Mouse (Mus musculus) spleen, postnatal 14 days (tissue): ENCODE measurements at regions not wholly inside any gene's neighbourhood (a gene's known extent, or its start where the extent isn't known, plus 50 kb on each side); places are given as distances from the start of the nearest gene placed in this dataset.
"Not testable (repeated sequence)": the region's sequence is repeated elsewhere in the genome, so short reads cannot be mapped to it uniquely, and the experiment has no call there.

ENCODE experiments used
- DNase-seq, 2 experiments: peaks; one replicate each; pipeline ENCODE4 v3.0.0; 2021 to 2022; ENCODE audit warnings: low spot score in 2 of 2

DNA sequence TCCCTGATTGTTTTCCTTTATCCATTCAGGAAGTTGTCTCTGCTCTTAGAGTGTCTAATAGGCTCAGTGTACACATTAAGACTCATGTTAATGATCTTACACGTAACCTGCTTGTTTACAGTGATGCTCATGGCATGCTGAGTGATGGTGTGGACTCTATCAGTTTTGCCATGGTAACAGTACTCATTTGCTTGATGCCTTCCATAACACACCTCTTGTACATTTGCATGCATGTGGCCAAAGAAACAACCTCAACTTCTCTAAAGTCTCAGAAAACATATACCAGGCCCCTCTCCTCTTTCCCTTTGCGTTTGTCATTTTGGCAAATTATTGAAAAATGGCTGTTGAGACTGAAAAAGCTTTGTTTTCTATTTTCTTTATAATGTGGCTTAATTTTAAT is 155.0 kb downstream of the Ube2e3 start:
- DNase-seq, result no peak

DNA sequence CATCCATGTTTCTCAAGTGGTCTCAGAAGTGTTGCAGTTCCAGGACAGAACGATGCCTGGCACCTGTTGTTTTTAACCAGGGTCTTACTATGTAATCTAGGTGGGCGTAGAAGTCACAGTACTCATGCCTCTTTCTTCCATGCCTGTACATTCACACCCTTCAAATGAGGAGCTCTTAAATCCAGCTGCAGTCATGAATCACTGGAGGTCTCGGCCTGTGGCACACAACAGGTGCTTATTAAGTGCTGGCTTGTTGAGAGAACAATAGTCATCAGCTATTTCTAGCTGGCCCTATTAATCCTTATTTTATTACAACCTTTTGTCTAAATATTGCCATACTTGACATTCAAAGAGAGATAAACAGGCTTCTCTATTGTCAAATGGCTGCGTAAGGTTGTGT is 157.8 kb downstream of the Ube2e3 start:
- DNase-seq, result no peak

DNA sequence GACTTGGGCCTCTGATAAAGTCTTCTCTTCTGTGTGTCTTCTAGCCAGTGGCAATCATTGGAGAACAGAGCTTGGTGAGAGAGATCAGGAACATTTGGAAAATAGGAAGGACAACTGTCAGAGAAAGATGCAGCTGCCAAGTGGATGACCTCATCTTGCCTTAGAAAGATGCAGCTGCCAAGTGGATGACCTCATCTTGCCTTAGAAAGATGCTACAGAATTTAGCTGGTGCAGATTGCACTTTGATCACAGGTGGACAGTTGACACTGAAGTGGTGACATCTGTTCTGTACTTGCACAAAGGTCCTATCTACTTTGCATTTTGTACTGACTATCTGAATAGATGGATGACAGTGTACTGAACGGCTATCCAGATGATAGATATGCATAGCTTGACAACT is 163.1 kb downstream of the Ube2e3 start:
- no peak for DNase-seq

DNA sequence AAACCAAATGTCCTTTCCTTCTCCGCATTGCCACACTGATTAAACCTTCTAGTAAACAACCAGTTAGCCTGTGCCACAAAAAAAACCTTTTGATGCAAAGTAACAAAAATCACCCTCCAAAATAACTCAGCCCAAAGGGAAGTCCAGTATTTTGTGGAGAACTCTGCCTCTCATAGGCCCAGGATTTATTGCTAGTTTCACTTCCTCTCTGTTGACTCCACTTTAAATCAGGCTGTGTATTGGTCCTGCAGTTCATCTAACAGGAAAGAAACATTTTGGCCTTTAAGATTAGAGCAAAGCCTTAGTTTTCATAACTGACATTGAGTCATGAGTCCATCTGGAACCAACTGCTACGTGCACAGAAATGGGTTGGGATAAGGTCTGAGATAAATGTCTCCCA is 168.4 kb downstream of the Ube2e3 start:
- DNase-seq, result no peak

DNA sequence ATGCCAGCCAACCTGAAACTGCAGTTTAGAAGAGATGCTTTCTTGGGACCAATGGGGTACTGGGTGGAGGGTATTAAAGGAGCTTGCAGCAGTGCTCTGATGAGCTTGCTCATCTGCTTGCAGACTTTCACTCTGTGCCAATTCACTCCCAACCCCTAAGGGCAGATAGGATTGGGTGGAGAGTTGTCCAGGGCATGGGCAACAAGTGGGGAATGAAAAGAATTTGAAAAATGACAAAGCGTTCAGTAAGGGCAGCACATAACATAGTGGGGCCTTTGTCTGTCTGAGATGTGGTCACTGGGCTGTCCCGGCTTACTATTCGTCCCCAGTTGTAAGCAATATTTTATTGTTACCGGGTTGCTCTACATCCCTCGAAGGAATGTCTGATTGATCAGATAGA is 170.7 kb downstream of the Ube2e3 start:
- no peak for DNase-seq

DNA sequence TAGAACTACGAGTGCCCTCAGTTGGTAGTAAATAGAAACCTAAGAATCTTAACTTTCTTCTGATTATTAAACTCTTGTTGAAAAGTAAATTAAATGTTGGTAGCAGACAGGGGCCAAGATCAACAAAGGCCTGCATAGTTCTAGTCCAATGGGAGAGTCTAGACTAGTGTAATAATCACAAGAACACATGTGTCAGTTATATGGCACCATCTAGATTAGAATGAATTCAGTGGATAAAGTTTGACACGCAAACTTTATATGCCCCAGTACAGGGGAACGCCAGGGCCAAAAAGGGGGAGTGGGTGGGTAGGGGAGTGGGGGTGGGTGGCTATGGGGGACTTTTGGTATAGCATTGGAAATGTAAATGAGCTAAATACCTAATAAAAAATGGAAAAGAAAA is 176.9 kb downstream of the Ube2e3 start:
- not testable (repeated sequence) for DNase-seq

DNA sequence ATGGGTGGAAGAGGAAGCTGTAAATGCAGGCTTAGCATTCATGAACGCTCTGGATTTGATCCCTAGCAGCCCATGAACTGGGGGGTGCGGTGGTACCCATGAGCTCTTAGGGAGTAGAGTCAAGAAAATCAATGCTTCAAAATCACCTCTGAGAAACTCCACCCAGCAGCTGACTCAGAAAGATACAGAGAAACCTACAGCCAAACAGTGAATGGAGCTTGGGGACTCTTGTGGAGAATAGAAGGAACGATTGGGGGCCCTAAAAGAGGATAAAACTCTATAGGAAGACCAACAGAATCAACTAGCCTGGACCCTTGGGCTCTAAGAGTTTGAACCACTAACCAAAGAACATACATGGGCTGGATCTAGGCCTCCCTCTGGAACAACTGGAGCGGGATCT is 177.6 kb downstream of the Ube2e3 start:
- no peak for DNase-seq

DNA sequence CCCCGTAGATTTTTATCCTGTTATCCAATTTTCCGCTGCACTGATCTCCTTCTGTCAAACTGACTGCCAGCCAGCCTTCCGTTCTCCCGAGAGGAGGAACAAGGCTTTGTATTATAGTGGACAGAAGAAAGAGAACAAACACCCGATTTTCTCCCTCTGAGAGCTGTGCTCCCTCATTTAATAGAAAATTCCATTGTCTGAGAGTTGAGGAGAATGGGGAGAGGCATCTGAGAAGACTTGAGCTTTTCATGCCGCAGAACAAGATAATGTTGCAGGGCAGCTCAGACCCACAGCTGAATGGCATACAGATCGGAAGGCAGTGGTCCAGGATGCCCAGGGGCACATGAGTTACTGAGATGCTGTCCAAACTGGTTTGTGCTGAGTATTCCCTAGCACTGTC is 180.1 kb downstream of the Ube2e3 start:
- DNase-seq, result no peak

DNA sequence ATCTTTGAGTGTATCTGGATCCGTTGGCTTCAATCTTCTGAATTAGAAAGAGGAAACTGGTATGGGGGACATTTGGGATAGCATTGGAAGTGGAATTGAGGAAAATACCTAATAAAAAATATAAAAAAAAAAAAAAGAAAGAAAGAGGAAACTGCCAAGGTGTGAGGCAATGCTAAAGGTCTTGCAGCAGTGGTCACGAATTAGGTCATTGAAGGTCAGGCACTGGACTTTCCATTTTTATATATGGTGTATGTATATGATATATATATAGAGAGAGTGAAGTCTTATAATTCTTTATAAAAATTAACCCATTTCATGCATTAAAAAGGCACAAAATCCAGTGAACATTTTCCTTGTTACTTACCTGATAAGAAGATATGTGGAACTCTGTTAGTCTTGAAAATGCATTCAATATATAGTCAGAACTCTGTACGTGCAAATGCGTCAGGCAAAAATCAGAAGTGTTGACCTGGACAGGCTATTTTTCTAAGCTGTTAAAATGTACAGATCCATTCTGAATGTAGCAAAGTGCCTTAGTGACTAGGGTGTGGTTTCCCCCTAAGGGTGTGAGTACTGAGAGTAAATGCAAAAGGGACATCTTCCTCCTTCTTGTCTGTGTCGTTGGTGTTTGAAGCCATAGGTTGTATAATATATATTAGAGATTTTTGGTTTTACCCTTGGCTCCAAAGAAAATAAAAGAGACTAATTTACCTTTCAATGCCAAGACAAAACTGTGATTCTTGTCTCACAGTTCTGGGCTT is 181.0 kb downstream of the Ube2e3 start:
- no peak for DNase-seq

DNA sequence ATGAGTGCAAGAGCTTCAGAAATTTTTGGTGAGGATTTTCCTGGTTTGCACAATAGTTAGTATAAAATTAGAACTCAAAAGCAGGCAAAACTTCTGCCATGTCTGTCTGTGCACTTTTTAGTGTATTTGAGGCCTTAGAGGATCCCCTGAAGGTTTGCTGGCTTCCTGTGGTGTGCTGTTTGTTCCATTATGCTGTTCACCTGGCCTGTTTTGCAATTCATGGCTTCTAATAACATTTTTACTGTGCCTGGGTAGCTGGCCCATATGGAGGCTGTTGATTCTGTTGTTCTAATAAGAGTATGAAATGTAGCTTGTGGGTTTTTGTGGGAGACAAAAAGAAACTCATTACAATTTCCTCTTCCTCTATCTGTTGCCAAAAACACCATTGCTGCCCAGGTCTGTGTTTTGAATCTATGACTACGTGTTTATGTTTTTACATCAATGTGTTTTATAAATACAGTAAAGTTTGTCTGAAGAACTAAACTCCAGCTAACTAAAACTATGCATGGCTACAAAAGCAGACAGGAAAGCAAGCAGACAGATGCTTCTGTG is 182.6 kb downstream of the Ube2e3 start:
- no peak for DNase-seq

DNA sequence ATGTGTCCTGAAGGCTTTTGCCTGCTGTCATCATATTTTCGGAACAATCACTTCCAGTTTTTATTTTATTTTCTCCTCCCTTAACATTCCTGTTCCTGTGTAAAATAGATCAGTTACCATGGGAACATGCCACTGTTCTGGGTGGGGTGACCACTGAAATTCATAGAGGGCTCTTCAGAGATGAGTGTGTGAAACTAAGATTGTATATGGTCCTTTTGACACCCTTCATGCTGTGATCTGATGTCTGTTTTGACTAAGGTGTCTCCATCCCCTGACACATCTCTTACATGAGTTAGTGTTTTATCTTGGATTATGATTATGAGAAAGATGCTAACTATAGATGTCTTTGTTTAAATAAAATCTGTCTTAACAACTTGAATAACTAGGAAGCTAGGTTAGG is 184.3 kb downstream of the Ube2e3 start:
- no peak for DNase-seq

DNA sequence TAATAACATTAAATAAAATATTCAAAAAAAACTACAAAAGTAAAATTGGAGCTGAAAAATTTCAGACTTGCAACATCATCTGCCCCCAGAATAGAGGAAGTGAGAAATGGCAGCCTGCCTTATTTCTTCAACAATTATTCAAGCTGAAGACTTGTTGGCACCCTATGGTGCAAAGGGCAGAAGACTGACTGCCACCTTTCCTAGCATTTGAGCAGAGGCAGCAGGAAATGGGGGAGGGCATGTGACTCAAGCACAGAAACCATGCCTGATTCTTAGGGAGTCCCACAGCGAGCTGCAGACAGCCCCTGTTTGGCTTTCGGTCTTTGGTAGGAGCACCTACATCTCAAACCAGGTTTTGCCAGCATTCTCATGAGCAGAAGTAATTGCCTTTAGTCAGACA is 188.2 kb downstream of the Ube2e3 start:
- peak; percentile 9 to 11 for DNase-seq

DNA sequence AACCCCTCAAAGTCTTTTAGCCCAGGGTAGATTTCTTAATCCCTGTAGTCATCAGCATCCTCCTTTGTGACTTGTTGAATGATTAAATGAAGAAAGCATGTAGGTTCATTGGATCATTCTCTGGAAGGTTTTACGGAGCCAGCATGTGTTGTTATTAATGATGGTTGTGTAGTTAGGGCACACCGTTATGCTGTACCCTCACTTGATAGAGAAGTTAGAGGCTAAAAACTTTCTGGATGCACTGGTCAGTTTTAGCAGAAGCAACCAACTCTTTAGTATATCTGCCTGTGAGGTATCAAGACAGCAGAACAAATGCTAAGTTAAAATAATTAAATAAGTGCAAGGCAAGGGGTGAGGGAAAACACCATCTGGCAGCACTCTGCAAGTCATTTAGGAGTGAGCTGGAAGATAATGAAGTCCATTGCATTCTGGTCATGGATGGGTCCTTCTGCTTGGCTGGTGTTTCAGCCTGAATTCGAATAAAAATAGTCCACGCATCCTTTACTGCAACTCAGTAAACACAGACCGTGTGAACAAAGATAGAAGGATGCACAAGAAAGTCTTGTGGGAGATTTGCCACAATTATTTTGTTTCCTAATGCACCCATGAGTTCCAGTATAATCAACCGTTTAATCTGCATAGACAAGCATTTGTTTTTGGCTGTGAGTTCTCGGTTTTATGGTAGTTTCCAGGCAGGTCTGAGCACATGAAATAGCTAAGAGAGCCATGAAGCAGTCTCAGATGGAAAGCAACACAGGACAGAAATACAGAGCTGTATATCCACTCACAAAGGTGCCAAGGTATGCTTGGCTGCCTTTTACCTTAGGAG is 191.4 kb downstream of the Ube2e3 start:
- DNase-seq, result no peak

DNA sequence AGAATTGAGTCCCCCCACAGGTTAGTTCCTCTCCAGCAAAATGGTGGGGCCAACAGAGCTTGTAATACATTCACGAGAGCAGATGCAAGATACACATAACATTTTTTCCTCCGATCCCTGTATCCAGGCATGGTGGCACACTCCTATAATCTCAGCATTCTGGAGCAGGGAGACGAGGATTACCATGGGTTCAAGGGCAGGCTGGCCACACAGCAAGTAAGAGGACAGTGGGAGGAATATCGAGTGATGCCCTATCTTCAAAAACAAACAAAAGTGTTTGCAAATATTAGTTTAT is 192.0 kb downstream of the Ube2e3 start:
- DNase-seq, result no peak

DNA sequence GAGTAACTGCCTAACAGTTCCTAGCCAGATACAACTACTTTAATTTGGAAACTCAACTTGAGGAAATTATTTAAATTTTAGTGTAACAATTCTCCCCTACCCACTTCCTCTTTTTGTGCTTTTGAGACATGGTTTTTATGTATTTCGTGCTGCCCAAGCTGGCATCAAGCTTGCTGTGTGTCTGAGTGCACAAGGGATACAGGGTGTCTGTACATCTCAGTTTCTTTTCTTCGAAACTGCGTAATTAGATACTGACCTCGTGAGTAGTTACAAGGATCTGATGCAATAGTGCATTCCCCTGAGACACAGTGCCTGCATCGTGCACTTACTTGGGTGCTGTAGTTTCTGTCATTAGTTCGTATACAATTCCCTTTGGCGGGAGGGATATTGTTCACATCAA is 192.4 kb downstream of the Ube2e3 start:
- no peak for DNase-seq

DNA sequence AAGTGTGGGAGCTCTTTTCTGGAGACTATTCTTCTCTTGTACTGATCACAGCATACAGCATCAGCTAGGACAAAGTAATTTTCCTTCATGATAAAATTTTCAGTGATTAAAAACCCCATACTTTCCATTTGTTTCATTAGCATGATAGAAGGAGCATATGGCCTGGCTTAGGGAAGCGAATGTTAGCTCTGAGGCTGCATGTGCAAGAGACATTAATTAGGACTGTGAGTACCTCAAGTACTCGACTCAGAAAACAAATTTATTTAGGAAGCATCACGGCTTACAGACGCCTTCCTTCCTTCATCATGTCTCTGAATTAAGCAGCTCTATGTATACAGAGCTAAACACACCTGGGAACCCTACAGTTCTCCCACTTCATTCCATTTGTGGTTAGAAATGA is 193.6 kb upstream of the Itga4 start:
- DNase-seq, result no peak

DNA sequence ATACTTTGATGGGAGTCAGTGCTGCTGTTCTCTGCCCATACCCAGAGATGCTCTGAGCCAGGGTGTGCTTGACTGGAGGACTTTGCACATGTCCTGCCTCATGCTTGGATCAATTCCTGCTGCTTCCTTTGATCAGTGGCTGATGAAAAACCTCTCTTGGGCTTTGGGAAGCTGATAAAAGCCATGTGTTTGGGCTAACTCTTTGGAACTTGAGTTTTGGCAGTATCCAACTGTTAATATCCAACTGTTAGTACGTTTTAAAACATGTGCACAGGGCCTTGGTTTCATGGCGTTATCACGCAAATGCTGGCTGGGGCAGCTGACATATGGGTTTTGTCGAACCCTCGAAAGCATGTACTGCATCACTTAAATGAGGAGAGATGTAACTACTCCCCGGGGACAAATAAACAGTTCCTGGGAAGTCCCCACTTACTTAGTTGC is 193.0 kb upstream of the Itga4 start:
- no peak for DNase-seq

DNA sequence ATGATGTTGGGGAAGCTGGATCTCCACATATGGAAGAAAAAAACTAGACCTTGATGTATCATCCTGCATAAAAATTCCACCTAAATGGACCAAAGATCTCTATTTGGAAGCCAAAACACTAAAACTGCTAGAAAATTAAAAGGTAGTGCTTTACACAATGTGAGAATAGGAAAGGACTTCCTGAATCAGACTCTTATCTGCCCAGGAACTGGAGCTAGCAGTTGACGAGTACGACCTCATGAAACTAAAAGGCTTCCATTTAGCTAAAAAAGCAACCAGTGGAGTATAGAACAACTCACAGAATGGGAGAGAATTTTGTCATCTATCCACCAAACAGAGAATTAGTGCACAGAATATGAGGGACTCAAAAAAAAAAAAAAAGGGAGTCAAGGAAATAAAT is 191.6 kb upstream of the Itga4 start:
- no peak for DNase-seq

DNA sequence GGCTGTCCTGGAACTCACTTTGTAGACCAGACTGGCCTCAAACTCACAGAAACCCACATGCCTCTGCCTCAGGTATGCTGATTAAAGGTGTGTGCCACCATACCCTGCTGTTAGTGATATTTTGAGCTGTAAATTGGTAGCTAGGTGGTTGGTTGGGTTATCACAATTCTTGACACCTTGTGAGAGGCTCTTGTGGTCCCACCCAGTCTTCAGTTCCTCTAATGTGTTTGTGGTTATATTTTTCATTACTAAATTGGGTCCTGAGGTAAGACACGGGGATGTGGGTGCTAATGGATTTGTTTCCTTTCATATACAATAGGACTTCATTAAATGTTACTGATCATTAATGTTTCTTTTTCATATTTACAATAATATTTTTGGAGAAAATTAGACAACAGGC is 189.9 kb upstream of the Itga4 start:
- DNase-seq, result no peak

DNA sequence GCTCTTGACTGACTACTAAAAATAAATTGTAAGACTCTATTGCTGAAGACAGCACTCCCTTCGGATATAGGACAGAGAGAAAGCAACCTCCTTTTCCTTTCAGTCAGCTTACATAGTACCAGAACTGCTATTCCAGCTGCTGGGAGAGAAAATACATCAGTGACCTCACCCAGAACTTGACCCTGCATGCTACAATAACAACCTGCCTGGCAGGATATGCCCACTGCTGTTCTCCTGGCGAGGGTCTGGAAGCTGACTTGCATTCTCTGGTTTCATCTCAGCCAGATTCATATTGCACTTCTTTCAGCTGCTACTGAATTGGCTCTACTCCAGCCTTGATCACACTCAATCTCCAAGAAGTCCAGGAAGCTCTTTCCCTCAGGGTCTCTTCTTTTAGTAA is 179.1 kb upstream of the Itga4 start:
- DNase-seq, result no peak

DNA sequence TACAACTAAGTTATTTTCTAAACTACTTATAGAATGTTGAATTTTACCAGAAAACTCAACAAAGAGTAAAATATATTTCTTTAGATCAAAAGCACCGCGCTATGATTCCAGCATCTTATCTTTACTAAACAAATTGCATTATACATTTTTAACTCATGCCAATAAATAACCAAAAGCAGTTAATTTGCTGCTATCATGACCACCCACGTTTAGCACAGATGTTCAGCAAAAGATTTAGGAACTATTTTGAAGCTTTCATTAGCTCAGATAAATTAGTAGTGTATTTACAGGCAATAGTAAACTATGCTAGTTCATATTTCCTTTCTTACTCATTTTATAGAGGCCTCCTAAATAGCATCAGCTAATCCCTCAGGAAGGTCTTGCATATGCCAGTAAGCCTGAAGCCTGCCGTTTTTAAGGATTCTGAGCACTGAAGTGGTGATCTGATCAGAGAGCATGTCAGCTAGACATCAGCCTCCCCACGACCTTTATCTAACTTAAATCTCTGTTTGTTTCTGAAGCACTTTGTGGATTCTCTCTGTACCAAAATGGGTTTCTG is 176.3 kb upstream of the Itga4 start:
- DNase-seq, result no peak

DNA sequence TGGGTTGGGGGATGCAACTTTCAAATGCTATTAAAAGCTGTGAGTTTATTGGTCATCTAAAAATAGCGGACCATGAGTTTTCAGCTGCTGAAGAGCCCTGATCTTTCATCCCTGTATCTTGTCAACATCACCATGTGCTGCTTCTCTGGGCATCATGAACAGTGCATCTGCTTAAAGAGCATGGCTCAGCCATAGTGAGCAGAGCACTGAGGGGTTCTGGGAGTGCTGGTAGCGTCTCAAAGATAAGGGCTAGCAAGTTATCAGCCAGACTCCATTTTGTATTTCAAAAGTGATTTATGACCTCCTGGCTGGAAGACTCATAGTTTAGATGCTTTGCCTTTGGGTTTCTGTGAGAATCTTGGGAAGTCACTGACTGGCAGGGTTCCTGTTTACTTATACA is 173.5 kb upstream of the Itga4 start:
- DNase-seq, result no peak

DNA sequence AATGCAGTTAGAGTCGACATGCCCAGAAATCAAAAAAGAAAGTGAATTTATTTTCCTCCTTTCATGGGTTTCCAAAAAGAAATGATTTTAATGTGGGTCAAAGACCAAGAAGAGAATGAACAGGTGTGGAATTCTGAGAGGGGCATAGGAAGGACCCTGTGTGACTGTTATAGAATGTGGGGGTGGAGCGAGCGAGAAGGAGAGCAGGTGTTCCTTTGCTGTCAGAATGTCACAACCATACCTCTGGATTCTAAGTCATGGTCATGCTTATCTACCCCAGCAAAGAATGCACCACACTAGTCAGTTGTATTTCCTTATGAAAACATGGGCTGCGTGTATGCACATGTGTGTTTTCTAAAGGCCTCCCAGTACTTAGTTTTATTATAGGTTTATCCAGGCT is 168.9 kb upstream of the Itga4 start:
- DNase-seq, result no peak
